Mouse (Mus musculus) lung, embryonic 14.5 days (tissue): ENCODE measurements around the gene Nr1d1. TPM values are rescaled to one million over a fixed set of nuclear protein-coding genes. Genes with fewer than 3 reads are reported as not detected.

Source experiments
- ATAC-seq: fragments of 200-750 bp; cut with Nextera tagmentation; 2 replicates; pipeline ENCODE4 v1.8.0; 2017; ENCODE audit warnings: mild to moderate bottlenecking, moderate TSS enrichment, moderate library complexity; ENCODE audit not compliant: insufficient read depth
- DNase-seq: peaks from one replicate; pipeline ENCODE4 v3.0.0-alpha.2; 2015
- H3K27ac ChIP-seq: fragments of 300-500 bp; sonication (generic); 2 replicates; pipeline ENCODE4 v1.5.1; 2014; ENCODE audit warnings: low read depth, mild to moderate bottlenecking, moderate library complexity
- H3K27me3 ChIP-seq: fragments of 300-500 bp; sonication (generic); 2 replicates; pipeline ENCODE4 v1.6.1; 2014; ENCODE audit warnings: low read length, control low read depth; ENCODE audit not compliant: insufficient read depth
- H3K36me3 ChIP-seq: fragments of 300-500 bp; sonication (generic); 2 replicates; pipeline ENCODE4 v1.6.1; 2014; ENCODE audit warnings: control low read depth; ENCODE audit not compliant: insufficient read depth
- H3K4me1 ChIP-seq: fragments of 300-500 bp; sonication (generic); 2 replicates; pipeline ENCODE4 v1.6.1; 2014; ENCODE audit warnings: antibody characterized with exemption, control low read depth; ENCODE audit not compliant: insufficient read depth
- H3K4me2 ChIP-seq: fragments of 300-500 bp; sonication (generic); 2 replicates; pipeline ENCODE4 v1.6.1; 2014; ENCODE audit warnings: mild to moderate bottlenecking
- H3K4me3 ChIP-seq: fragments of 300-500 bp; sonication (generic); 2 replicates; pipeline ENCODE4 v1.5.1; 2014; ENCODE audit warnings: low read depth, low read length
- H3K9ac ChIP-seq: fragments of 300-500 bp; sonication (generic); 2 replicates; pipeline ENCODE4 v1.6.1; 2014
- H3K9me3 ChIP-seq: fragments of 300-500 bp; sonication (generic); 2 replicates; pipeline ENCODE4 v1.6.1; 2016; ENCODE audit warnings: low read depth, low read length, control low read depth
- CTCF ChIP-seq: IDR thresholded peaks from 2 replicates; pipeline ENCODE4 v1.5.1; 2016; ENCODE audit warnings: antibody characterized with exemption, low read depth
- WGBS: fragments of 180-500 bp; shearing (Covaris S2); extraction: QIAGEN DNeasy Blood & Tissue Kit; methylation state at CpG from one replicate; pipeline ENCODE4 v1.1.7; 2014; 5-methylcytosine and 5-hydroxymethylcytosine counted together
- polyA plus RNA-seq: library from polyadenylated mRNA; unstranded; fragments of >200 nt; fragmentation: Nextera tagmentation; extraction: Ambion mirVana; gene quantifications from 2 replicates; pipeline ENCODE4 v1.2.1, GENCODE M21; 2014

The Nr1d1 gene
- polyA plus RNA-seq, 1 experiment from 2014 or later = 1.4 TPM

DNA sequence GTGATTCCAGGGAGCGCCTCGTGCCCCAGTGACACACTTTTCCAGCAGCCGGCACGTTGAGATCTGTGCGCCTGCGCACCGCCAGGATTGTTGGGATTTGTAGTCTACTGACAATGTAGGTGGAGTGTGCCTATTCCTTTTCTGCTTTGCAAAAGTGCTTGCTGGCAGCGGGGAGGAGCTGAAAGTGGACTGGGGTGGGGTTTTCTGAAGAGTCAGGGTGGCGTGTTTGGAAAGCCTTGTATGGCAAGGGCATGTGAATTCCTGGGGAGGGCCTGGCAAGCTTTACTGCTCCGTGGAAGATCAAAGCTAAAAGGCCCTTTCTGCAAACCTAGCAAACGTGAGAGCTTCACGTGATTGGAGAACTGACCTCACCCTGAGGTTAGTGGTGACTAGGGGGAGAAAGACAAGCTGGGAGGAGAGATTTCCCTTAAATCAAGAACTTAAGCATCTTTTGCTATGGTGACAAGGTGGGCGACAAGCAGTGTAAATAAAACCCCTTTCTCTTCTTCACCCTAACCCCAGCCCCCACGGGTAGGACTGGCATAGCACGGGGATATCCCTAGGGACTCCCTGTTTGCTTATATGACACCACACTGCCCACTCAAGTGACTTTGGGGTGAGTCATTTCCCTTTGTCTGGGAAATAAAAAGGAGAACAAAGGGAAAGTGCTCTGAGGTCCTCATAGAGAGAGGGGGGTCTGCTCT, 367 bp upstream of the Nr1d1 start:
- DNase-seq = peak; percentile 97

DNA sequence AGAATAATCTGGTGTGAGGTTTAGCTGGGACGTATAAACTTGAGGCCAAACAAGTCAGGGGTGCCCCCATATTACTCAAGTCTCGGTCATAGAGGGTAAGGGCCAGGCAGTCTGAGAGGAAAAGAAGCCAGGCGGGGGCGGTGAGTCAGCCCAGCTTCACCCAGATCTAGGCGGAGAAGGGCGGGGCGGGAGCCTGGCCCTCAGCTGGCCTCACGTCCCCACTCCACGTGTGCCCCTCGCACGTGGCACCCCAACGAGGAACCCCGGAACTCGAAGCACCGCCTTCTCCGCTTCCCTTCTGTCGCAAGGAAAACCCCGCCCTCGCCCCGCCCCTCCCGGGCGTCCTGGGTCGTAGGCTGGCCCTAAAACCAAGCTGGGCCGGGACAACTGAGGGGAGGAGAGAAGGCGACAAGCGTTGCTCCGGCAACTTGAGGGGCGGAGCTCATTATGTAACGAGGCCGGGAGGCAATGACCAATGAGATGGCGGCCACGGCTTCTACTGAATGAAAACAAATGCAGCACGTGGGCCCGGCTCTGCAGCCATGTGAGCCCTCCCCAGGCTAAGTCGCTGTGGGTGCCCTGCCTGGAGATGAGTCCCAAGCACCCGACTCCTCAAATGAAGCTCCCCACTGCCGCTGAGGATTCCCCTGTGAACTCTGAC, 1.4 kb downstream of the Nr1d1 start:
- H3K4me1 ChIP-seq = peaks cover 52% of the 10 kb centered on the region
- H3K27me3 ChIP-seq = no peaks in the 10 kb centered on the region
- peak overlapping the region; percentile 29 for H3K4me3 ChIP-seq
- peaks cover 20% of the 10 kb centered on the region for H3K36me3 ChIP-seq
- WGBS = under 1% methylated on average over 37 of the region's 37 CpGs
- DNase-seq (peak; percentile 98), ATAC-seq (peak; percentile 79)
- peak overlapping the region; percentile 17; the same call in 1 of the 2 replicates for H3K9ac ChIP-seq
- no peak for TF ChIP-seq CTCF
- no peaks in the 10 kb centered on the region for H3K9me3 ChIP-seq
- peak overlapping the region; percentile 78 for H3K4me2 ChIP-seq
- H3K27ac ChIP-seq = peak overlapping the region; percentile 63; the same call in 1 of the 2 replicates

More for the DNA sequence above, 367 bp upstream of the Nr1d1 start:
- no peaks in the 10 kb centered on the region for H3K27me3 ChIP-seq
- H3K9ac ChIP-seq = peak overlapping the region; percentile 33; the same call in 1 of the 2 replicates
- peak overlapping the region; percentile 78 for H3K4me2 ChIP-seq
- peak overlapping the region; percentile 29 for H3K4me3 ChIP-seq
- no peak; the same call in 1 of the 2 replicates for TF ChIP-seq CTCF
- H3K4me1 ChIP-seq = peaks cover 49% of the 10 kb centered on the region
- no peaks in the 10 kb centered on the region for H3K9me3 ChIP-seq
- H3K27ac ChIP-seq = peak overlapping the region; percentile 92
- peak; percentile 73 for ATAC-seq
- peaks cover 6% of the 10 kb centered on the region for H3K36me3 ChIP-seq
- 2% methylated on average over 15 of the region's 15 CpGs for WGBS

DNA sequence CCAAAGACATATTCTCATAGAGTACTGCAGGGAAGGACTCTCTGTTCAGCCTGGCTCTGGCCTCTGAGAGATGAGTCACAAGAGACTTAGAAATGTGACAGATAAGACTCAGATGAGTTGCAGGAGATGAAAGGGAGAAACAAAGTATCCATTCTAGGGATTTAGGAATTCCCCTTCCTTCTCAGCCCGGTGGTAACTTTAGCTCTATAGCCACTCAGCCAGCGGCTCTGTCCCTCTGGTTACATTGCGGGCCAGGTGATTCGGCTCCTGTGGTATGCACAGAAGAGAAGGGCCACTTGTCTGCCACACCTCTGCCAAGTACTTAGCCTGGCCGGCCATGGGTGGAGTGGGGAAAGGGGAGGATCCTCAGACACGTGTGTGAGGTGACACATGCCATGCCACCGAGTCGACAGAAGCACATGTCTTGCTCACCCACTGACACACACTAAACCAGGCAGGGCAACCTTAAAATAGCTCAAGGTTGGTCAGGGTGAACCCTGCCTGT, 2.4 kb downstream of the Nr1d1 start:
- Histone ChIP-seq H3K9me3 (no peaks in the 10 kb centered on the region), H3K4me3 (no peak overlapping the region), H3K36me3 (peaks cover 22% of the 10 kb centered on the region), H3K9ac (no peak overlapping the region), H3K27me3 (no peaks in the 10 kb centered on the region), H3K27ac (peak overlapping the region; percentile 63; the same call in 1 of the 2 replicates), H3K4me1 (peaks cover 62% of the 10 kb centered on the region), H3K4me2 (peak overlapping the region; percentile 78)
- no peak for TF ChIP-seq CTCF
- 29% methylated on average over 8 of the region's 8 CpGs for WGBS
- DNase-seq = peak; percentile 71
- ATAC-seq = peak; percentile 4; the same call in 1 of the 2 replicates

DNA sequence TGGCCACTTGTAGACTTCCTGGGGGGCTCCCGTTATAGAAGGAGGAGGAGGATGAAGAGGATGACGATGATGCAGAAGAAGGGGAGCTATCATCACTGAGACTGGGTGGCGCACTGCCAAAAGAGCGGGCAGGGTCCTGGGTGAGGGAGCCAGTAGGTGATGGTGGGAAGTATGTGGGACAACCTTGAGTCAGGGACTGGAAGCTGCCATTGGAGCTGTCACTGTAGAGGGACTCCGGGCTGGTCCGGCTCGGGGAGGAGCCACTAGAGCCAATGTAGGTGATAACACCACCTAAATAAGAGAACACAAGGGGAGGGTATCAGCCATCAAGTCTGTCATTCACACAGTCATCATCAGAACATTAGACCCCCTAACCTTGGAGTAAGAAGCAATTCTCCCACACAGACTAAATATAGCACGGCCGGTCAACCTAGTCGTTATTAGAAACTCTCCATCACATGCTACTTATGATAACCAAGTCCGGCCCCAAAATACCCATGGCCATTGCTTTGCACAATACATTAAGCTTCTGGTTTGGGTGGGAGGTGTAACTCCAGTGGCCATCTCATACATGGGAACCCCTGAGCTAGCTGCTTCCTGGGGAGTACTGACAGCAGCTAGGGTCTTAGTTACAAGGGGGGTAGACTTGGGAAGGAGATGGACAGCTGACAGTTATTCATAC, 3.1 kb downstream of the Nr1d1 start:
- H3K4me1 ChIP-seq = peaks cover 64% of the 10 kb centered on the region
- ATAC-seq (no peak), DNase-seq (no peak)
- no peak overlapping the region for H3K4me3 ChIP-seq
- no peaks in the 10 kb centered on the region for H3K9me3 ChIP-seq
- no peak overlapping the region for H3K9ac ChIP-seq
- WGBS = 77% methylated on average over 11 of the region's 11 CpGs
- no peaks in the 10 kb centered on the region for H3K27me3 ChIP-seq
- H3K27ac ChIP-seq = peak overlapping the region; percentile 63; the same call in 1 of the 2 replicates
- TF ChIP-seq CTCF = no peak
- H3K4me2 ChIP-seq = peak overlapping the region; percentile 23; the same call in 1 of the 2 replicates
- H3K36me3 ChIP-seq = peaks cover 22% of the 10 kb centered on the region

DNA sequence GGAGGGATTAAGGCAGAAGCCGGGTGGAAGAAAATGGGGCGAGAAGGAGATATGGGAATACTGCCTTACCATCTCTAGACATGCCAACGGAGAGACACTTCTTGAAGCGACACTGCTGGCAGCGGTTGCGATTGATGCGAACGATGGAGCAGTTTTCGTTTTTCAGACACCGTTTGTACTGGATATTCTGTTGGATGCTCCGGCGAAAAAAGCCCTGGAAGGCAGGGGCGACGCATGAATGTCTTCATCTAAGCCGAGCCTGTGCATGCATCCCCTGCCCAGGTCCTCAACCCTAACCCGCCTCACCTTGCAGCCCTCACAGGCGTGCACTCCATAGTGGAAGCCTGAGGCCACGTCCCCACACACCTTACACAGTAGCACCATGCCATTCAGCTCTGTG, 4.0 kb downstream of the Nr1d1 start:
- Histone ChIP-seq H3K4me2 (no peak overlapping the region), H3K9me3 (no peaks in the 10 kb centered on the region), H3K27me3 (no peaks in the 10 kb centered on the region), H3K36me3 (peaks cover 22% of the 10 kb centered on the region), H3K4me3 (no peak overlapping the region), H3K9ac (no peak overlapping the region), H3K4me1 (peaks cover 64% of the 10 kb centered on the region), H3K27ac (no peak overlapping the region)
- no peak for TF ChIP-seq CTCF
- 84% methylated on average over 18 of the region's 18 CpGs for WGBS
- ATAC-seq (no peak), DNase-seq (no peak)

DNA sequence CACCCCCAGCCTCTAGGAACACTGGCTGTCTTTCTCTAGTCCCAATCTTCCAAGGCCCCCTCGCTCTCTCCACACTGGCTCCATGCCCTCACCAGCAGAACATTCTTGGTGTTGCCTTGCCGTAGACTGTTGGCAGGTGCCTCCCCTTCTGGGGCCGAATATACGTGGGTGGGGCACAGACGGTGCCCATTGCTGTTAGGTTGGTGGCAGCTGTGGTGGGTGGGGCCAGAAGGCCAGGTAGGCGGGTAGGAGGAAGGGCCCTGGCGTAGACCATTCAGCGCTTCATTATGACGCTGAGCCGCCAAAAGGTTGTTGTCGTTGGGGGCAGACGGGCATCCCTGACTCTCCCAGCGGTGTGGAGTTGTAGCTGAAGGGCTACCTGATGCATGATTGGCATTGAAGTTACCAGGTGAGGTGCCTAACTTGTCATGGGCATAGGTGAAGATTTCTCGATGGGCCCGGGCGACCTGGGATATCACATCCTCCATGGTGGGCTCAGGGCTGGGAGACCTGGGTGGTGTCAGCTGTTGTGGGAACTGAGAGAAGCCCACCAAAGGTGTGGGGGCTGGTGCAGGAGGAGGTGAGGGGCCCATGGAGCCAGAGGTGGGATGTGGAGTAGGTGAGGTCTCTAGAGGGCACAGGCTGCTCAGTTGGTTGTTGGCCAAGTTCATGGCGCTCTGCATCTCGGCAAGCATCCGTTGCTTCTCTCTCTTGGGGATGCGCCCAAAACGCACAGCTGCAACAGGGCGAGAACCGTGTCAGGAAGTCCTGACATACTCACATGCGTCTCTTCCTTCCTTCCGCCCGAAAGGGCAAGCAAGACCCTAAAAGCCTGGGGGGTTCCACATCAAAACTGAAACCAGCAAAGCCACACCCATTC, 4.8 kb downstream of the Nr1d1 start:
- no peak overlapping the region for H3K9ac ChIP-seq
- TF ChIP-seq CTCF = no peak
- peaks cover 24% of the 10 kb centered on the region for H3K36me3 ChIP-seq
- H3K27me3 ChIP-seq = no peaks in the 10 kb centered on the region
- ATAC-seq = no peak
- H3K4me1 ChIP-seq = peaks cover 65% of the 10 kb centered on the region
- no peak overlapping the region for H3K4me3 ChIP-seq
- H3K9me3 ChIP-seq = no peaks in the 10 kb centered on the region
- DNase-seq = no peak
- H3K4me2 ChIP-seq = no peak overlapping the region
- 85% methylated on average over 26 of the region's 26 CpGs for WGBS
- H3K27ac ChIP-seq = no peak overlapping the region
